Mouse (Mus musculus): ENCODE data around the gene Nup210l. TPM values are rescaled to one million over a fixed set of nuclear protein-coding genes. Genes with fewer than 3 reads are reported as not detected.
"Not testable (repeated sequence)": the region's sequence is repeated elsewhere in the genome, so short reads cannot be mapped to it uniquely, and the experiment has no call there.

The Nup210l gene
- total and polyA plus RNA-seq, 3 experiments, result 0.15 to 0.22 TPM; not detected in 1

DNA sequence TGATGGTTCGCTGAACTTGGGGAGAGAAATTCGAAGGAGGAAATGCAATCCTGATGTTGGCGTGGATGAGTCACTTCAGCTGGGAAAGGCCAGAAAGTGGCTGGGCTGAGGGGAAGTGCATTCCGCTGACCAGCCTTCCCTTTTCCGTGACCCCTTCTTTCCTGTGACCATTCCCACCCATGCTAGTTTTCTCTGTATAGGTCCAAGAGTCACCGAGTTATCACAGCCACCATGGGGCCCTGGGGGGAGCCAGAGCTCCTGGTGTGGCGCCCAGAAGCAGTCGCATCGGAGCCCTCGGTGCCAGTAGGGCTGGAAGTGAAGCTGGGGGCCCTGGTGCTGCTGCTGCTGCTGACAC is 144.8 kb downstream of the Nup210l start:
- 0 out of 2 replicates have a peak, but pooled peaks have one; percentile 9 for ATAC-seq (ENCODE audit: extremely low read depth, insufficient number of reproducible peaks, low FRiP score, poor library complexity, severe bottlenecking)
- peaks cover 48% of the 10 kb centered on the region for H3K4me1 ChIP-seq (ENCODE audit: insufficient read depth, low read depth, low read length)
- TF ChIP-seq POLR2AphosphoS5 (IDR thresholded peaks at IDR 0.05; ENCODE audit: insufficient replicate concordance, low read depth, low read length) (no peak), GATA2 (IDR thresholded peaks at IDR 0.05; ENCODE audit: borderline replicate concordance, low read depth, low read length) (no peak), TAL1 (conservative IDR thresholded peaks at IDR 0.05; ENCODE audit: low read depth, low read length) (no peak), CTCF (IDR thresholded peaks at IDR 0.05; ENCODE audit: low read depth, low read length) (no peak), GATA1 (IDR thresholded peaks at IDR 0.05; ENCODE audit: borderline replicate concordance, low read length) (no peak)

GRCm38 (mm10) chr3:90250791-90251190 is 146.9 kb downstream of the Nup210l start:
- peaks cover 48% of the 10 kb centered on the region for H3K4me1 ChIP-seq (ENCODE audit: insufficient read depth, low read depth, low read length)
- H3K27me3 ChIP-seq (ENCODE audit: insufficient read depth, low read length), result no peaks in the 10 kb centered on the region
- H3K9me3 ChIP-seq (replicated peaks), result no peaks in the 10 kb centered on the region
- ATAC-seq (ENCODE audit: extremely low read depth, insufficient number of reproducible peaks, low FRiP score, poor library complexity, severe bottlenecking) (no peak), DNase-seq (ENCODE audit: low spot score) (no peak)
- no peak overlapping the region for H3K4me3 ChIP-seq (ENCODE audit: low read depth, low read length)
- peaks cover 30% of the 10 kb centered on the region for H3K36me3 ChIP-seq (replicated peaks)
- no peak for TF ChIP-seq TAL1 (conservative IDR thresholded peaks at IDR 0.05; ENCODE audit: low read depth, low read length)
- no peak for TF ChIP-seq POLR2AphosphoS5 (IDR thresholded peaks at IDR 0.05; ENCODE audit: insufficient replicate concordance, low read depth, low read length)
- TF ChIP-seq GATA1 (IDR thresholded peaks at IDR 0.05; ENCODE audit: borderline replicate concordance, low read length), result no peak
- TF ChIP-seq GATA2 (IDR thresholded peaks at IDR 0.05; ENCODE audit: borderline replicate concordance, low read depth, low read length), result no peak
- TF ChIP-seq CTCF (IDR thresholded peaks at IDR 0.05; ENCODE audit: low read depth, low read length), result no peak

More for the DNA sequence above, 144.8 kb downstream of the Nup210l start:
- DNase-seq (ENCODE audit: low spot score), result peak; percentile 37
- peak overlapping the region; percentile 75 for H3K4me3 ChIP-seq (ENCODE audit: low read depth, low read length)
- H3K9me3 ChIP-seq (replicated peaks), result no peaks in the 10 kb centered on the region
- H3K27me3 ChIP-seq (ENCODE audit: insufficient read depth, low read length), result no peaks in the 10 kb centered on the region
- H3K36me3 ChIP-seq (replicated peaks), result peaks cover 30% of the 10 kb centered on the region

- peaks cover 40% of the 10 kb centered on the region for H3K36me3 ChIP-seq (replicated peaks)
Observed at GRCm38 (mm10) chr3:90251731-90252226, 147.8 kb downstream of the Nup210l start.

DNA sequence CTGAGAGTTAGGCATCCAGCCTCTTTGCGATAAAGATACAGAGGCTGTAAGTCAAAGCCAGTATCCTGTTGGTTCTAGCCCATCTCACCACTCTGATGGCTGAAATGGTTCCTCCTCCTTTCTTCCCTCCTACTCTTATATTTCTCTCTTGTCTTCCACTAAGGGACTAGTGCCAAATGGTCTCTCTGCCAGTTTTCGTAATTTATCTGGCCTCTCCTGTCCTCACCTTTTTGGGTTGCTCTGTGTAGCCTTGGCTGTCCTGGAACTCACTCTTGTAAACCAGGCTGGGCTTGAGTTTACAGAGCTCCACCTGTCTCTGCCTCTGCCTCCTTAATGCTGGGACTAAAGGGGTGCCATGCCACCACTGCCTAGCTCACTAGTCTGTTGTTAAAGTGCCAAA is 148.7 kb downstream of the Nup210l start:
- peaks cover 42% of the 10 kb centered on the region for H3K4me1 ChIP-seq (ENCODE audit: insufficient read depth, low read depth, low read length)
- not testable (repeated sequence) for H3K4me3 ChIP-seq (ENCODE audit: low read depth, low read length); DNase-seq (ENCODE audit: low spot score); H3K27me3 ChIP-seq (ENCODE audit: insufficient read depth, low read length); H3K9me3 ChIP-seq (replicated peaks); ATAC-seq (ENCODE audit: extremely low read depth, insufficient number of reproducible peaks, low FRiP score, poor library complexity, severe bottlenecking)
- peaks cover 49% of the 10 kb centered on the region for H3K36me3 ChIP-seq (replicated peaks)

More at GRCm38 (mm10) chr3:90251731-90252226, 147.8 kb downstream of the Nup210l start:
- H3K9me3 ChIP-seq (replicated peaks); ATAC-seq (ENCODE audit: extremely low read depth, insufficient number of reproducible peaks, low FRiP score, poor library complexity, severe bottlenecking); DNase-seq (ENCODE audit: low spot score); H3K4me3 ChIP-seq (ENCODE audit: low read depth, low read length); H3K27me3 ChIP-seq (ENCODE audit: insufficient read depth, low read length): not testable (repeated sequence)
- peaks cover 46% of the 10 kb centered on the region for H3K4me1 ChIP-seq (ENCODE audit: insufficient read depth, low read depth, low read length)

DNA sequence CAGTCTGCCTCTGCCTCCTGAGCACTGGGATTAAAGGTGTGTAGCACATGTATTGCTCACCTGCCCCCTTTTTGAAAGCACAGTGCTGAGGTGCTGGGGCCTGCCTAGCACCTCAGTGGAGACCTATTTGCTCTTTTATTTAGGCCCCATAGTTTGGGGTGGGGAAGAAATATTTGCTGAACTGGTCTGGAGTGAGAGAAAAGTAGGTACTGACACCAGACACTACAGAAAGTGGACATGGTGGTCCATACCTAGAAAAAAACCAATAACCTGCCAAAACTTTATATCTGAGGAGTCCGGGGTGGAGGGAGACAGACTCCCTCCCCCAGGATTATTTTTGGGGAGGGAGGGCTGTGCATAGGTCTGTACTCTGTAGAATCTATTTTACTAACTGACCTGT is 149.2 kb downstream of the Nup210l start:
- DNase-seq (ENCODE audit: low spot score); ATAC-seq (ENCODE audit: extremely low read depth, insufficient number of reproducible peaks, low FRiP score, poor library complexity, severe bottlenecking); H3K27me3 ChIP-seq (ENCODE audit: insufficient read depth, low read length); H3K9me3 ChIP-seq (replicated peaks); H3K4me3 ChIP-seq (ENCODE audit: low read depth, low read length): not testable (repeated sequence)
- Histone ChIP-seq H3K36me3 (replicated peaks) (peaks cover 54% of the 10 kb centered on the region), H3K4me1 (ENCODE audit: insufficient read depth, low read depth, low read length) (peaks cover 39% of the 10 kb centered on the region)

DNA sequence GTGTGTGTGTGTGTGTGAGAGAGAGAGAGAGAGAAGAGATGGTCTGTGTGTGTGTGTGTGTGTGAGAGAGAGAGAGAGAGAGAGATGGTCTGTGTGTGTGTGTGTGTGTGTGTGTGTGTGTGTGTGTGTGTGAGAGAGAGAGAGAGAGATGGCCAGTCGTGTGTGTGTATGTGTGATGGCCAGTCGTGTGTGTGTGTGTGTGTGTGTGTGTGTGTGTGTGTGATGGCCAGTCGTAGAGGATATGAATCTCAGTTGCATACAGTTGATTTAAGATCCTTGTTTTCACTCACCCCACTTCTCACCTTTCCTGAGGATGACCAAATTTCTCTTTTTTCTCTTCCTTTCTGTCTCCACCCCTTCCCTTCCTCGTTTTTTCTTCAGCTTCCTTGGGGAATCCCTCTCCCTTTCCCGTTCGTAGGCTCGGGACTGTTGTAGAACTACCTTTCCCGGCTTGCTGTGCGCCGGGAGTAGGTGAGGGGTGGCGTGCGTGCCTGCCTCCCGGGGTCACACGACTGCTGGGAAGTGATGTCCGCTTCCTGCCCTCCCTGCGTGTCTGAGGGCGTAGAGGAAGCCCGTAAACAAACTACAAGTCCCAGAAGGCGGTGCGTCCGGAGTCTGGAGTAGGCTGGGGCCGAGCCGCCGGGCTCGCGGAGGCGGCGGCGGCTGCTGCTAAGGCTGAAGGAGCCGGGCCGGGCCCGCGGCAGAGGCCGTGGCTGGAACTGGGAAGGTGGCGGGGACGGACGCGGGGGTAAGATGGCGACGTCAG is 149.9 kb downstream of the Nup210l start, which contains the start of gene Crtc2:
Gene Crtc2 (plus strand): TSS at position 511 of the 766 bp plus-strand sequence.
- Histone ChIP-seq H3K4me1 (ENCODE audit: insufficient read depth, low read depth, low read length) (peaks cover 34% of the 10 kb centered on the region), H3K36me3 (replicated peaks) (peaks cover 61% of the 10 kb centered on the region), H3K4me3 (ENCODE audit: low read depth, low read length) (peak within 1 kb of the TSS; percentile 99), H3K27me3 (ENCODE audit: insufficient read depth, low read length) (no peaks in the 10 kb centered on the region), H3K9me3 (replicated peaks) (no peaks in the 10 kb centered on the region)
- DNase-seq (ENCODE audit: low spot score) (peak; percentile 96), ATAC-seq (ENCODE audit: extremely low read depth, insufficient number of reproducible peaks, low FRiP score, poor library complexity, severe bottlenecking) (peak; percentile 99)
- TF ChIP-seq CTCF (IDR thresholded peaks at IDR 0.05; ENCODE audit: low read depth, low read length), result no peak
- no peak for TF ChIP-seq GATA2 (IDR thresholded peaks at IDR 0.05; ENCODE audit: borderline replicate concordance, low read depth, low read length)
- no peak for TF ChIP-seq POLR2AphosphoS5 (IDR thresholded peaks at IDR 0.05; ENCODE audit: insufficient replicate concordance, low read depth, low read length)
- no peak for TF ChIP-seq GATA1 (IDR thresholded peaks at IDR 0.05; ENCODE audit: borderline replicate concordance, low read length)
- TF ChIP-seq TAL1 (conservative IDR thresholded peaks at IDR 0.05; ENCODE audit: low read depth, low read length), result no peak

All from G1E (cell line).